Mouse (Mus musculus): ENCODE results near the gene Ubap2l. TPM values are rescaled to one million over a fixed set of nuclear protein-coding genes. Genes with fewer than 3 reads are reported as not detected.

Ubap2l gene
- polyA plus RNA-seq (2015; fragmentation: Nextera tagmentation; extraction: Ambion mirVana), result 142 and 145 TPM in 2 replicates

DNA sequence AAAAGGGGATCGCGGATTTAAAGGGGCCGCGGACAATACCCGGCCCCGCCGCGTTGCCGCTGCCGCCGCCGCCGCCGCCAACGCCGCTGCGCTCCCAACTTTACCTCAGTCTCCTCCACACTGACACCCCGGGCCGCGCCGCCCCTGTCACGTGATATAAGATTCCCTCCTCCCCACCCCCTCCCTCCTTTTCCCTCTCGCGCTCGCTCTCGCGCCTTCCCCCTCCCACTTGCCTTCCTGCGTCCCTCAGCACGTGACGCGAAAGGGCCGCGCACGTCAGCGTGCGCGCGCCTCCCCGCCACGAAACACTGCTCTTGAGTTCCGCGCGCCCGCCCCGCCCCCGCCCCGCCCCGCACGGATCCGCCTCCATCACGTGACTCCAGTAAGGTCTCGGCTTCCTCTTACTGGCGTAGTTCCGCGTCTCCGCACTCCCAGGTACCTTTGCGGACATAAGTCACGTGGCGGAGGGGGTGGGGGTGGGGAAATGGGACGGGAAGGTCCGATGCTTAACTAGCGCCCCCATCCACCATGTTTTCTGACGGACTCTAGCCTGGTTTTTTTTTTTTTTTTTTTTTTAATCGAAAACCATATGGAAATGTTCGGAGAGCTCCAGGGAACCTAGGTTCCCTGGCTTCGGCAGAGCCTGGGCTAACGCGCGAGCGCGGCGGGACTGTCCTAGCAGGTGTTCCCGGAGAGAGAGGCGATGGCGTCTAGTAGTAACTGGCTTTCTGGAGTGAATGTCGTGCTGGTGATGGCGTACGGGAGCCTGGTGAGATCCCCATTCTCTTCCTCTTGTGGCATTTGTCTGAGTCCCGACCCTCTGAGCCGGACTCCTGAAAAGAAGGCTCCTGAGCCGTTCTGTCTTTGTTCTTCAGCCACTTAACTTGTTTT is at the start of gene Ubap2l:
TSS of gene Ubap2l (minus strand) at position 278 of the 891 bp plus-strand sequence.
- peak; percentile 99 for DNase-seq (ENCODE audit: low spot score)

DNA sequence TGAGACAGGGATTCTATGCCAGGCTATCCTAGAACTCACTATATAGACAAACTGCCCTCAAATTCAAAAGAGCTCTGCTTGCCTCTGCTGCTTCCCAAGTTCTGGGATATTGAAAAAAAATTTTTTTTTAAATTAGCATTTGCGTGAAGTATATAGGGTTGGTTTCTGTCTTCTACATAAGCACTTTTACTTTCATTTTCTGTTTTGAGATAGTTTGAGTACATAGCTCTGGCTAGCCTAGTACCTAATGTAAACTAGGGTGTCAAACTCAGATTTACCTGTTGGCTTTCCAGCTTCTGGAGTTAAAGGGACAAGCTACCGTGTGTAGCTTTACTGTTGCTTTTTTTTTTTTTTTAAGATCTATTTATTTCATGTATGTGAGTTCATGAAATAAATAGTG is 49.2 kb upstream of the Ubap2l start:
- no peak for DNase-seq (ENCODE audit: low spot score)

DNA sequence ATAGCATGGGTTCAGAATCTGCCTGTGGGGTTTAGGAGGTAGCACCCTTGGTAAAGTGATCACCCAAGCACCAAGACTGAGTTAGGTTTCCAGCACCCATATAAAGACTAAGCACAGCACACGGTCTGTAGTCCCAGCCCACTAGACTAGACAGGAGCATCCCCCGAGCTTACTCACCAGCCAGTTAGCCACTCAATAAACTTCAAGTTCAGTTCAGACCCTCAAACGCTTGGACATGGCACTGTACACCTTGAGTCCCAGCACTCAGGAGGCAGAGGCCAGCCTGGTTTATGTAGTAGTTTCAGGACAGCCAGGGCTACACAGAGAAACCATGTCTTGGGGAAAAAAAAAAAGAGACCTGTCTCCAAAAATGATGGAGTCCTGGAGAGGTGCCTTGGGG is 48.6 kb upstream of the Ubap2l start:
- no peak for DNase-seq (ENCODE audit: low spot score)

DNA sequence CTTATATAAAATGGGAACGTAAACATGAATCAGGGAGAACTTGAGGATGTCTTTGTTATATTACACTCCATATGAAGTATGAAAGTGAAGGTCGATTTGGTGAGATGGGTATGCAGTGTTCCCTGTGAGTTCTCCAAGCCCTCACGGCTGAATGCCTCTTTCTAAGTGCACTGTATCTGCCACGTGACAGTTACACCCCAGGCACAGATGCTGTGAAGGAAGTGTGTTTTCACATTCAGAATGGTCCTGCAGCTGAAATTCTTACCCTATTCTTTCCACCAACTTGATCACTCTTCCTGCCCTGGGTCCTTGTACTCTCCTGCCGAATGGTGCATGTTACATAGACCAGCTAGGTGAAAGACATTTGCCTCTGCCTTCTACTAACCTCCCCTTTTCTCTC is 45.5 kb upstream of the Ubap2l start:
- DNase-seq (ENCODE audit: low spot score), result no peak

DNA sequence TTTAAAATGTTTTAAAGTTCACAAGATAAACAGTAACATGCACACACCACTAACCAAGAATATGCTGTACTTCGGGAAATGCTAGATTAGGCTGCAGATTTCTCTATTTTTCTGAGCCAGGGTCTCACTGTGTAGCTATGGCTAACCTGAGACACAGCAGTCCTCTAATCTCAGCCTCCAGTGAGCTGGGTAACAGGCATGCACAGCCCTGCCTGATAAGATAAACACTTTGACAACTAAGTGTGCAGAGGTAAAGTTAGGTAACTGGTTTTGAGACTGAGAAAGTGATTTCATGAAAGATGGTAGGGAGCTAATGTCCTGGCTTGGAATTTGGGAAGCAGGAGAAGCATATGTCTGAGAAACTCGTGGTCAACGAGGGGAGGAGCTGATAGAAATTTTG is 42.0 kb upstream of the Ubap2l start:
- no peak for DNase-seq (ENCODE audit: low spot score)

DNA sequence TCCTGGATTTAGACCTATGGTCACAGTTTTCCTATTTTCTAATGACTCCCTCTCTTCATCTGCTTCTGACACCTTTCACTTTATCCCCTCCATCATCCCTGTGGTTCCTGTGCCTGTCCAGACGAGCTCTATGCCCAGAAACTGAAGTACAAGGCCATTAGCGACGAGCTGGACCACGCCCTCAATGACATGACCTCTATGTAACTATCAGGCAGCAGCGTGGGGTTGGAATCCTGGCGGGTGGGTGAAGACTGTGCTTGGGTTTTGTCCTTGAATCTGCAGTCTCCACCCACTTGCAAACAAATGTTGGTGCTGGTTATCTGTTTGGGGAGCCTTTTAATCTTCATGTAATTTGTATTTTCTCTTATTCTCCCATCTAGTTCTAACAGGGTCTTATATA is 38.5 kb upstream of the Ubap2l start:
- no peak for DNase-seq (ENCODE audit: low spot score)

DNA sequence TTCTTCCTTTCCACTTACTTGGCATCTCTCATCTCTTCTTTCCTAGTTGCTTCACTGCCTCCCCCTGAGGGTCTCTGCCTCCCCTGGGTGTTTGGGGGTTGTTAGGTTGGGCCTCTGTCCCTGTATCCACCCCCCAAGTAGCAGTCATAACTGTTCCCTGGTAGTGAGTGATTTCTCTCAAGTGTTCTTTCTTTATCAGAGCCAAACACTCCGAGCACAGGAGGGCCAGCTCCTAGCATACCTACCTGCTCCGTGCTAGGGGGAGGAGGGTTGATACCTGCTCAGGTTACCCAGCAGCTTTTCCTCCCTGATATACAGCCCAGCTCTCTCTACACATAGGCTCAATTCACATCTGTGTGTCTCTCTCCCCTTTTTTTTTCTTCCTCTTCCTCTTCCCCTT is 36.2 kb upstream of the Ubap2l start:
- DNase-seq (ENCODE audit: low spot score), result no peak

DNA sequence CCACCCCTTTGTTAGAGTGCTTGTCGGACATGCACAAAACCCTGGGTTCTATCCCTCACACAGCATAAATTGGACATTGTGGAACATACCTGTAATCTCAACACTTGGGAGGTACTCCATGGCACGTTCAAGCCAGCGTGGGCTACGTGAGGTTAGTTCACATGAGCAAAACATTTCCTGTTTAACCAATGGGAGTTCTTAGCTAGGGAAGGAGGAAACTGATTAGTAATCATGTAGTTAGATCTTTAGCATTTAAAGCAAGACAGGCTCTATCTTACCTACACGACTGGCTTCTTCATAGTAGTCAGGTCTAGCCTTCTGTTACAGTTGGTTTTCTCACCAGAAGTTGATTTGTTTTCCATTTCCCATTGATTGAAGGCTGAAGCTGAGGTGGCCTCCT is 33.6 kb upstream of the Ubap2l start:
- DNase-seq (ENCODE audit: low spot score), result no peak

DNA sequence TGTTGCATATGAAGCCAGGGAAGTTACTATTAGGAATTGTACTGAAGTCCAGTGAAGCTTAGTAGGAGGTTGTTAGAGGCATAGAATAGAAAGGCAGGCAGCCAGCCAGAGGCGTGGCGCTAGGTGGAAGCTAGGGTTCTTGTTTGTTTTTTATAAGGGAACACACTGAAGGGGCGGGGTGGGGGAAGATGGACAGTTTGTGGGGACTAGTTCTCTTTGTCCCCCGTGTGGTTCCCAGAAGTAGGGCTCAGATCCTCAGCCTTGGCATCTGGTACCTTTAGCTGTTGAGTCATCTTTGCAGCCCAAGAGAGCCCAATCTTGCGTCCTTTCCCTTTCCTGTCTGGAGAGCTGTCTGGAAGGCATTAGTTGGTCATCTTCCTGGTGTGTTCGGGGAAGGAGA is 32.9 kb upstream of the Ubap2l start:
- DNase-seq (ENCODE audit: low spot score), result no peak

DNA sequence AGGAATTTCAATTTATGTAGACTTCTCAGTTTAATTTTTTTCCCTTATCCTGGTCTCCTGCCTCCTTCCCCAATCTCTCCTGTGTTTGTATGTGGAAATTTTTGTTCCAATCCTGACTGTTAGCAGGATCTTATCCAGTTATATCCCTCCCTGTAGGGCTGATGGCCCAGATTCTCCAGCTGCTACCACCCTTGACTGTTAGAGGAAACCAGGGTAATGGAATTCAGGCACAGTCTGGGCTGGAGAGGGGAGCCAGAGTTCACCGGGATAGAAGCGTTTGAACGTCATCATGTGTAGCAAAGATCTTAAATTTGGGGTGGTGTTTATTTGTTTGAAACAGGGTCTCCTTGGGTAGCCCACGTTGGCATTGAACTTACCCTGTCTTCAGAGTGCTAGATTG is 32.4 kb upstream of the Ubap2l start:
- DNase-seq (ENCODE audit: low spot score), result no peak

DNA sequence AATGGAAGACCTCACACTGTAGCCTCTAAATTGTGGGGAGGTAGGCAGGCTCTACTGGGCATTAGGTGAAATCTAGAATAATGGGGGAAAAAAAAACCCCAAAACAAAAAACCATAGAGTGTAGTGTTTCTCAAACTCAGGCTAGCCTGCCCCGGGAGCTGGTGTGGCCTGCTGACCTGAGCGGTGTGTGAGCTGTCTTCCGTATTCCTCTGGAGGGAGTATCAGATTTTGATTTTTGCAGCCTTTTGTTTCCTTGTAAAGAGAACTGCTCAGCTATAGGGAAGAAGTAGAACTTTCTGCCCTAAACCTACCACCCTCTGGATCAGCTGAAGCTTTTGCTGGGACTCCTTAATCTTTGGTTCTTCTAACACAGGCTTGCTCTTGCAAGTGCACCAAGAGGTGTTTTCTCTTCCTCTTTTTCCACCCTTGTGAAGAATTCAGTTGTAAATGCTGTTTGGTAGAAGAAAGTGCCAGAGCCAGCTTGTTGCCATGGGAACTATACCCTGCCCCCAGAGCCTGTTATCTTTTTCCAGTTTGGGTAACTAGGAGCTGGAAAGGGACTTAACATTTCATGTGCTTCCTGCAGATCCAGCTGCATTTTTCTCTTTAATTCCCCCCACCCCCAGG is 31.4 kb upstream of the Ubap2l start:
- no peak for DNase-seq (ENCODE audit: low spot score)

DNA sequence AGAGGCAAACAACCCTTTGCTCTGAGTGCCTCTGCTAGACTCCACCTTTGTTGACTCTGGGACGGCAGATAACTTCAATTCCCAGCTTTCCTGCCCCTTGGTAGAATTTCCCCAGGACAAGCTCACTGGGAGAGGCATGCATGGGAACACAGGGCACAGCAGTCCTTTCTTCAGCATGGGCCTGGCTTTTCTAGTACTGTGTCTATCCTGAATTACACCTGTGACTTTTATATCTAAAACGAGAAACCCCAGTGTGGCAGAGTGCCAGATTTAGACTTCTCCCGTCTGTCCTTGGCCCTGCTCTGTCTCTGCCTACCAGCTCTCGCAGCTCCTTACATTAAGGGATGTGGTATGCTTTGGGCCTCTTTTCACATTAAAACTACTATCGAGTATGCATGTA is 30.6 kb upstream of the Ubap2l start:
- DNase-seq (ENCODE audit: low spot score), result no peak

DNA sequence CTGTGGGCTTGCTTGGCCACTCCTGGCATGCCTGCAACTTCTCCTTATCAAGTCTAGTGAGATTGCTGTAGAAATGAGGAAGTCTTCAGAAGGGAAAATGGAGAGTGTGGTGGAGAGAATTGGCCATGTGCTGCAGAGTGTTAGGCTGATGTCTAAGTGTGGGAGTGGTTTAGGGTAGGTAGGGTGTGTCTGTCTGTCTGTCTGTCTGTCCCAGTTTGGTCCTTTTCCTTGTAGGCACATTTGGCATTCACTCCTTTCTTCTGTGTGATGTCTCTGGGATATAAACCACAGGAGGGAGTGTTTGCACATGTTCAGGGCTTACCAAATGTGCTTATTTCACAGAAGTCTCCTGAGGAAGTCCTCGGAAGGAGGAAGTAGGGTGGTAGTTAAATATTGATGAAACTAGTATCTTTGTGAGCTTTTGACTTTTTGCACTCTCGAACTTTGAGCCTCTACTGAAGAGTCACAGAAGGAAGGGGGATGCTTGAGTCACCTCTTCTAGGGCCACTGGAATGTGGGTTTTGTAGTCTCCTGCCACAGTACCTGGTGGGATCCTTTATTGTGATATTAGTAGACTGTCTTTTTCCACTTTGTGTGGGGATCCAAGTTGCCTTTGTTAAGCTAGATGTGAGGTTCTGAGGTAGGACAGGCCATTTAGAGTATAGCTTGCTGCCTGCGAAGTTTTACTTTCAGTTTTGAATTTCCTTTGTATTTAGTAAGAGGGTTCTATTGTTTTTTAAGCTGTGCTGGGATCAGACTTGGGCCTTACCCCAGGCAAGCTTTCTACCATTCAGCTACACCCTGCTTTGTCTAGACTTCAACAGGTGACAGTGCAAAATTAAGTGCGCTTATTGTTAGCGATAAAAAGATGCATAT is 29.2 kb upstream of the Ubap2l start:
- DNase-seq (ENCODE audit: low spot score), result peak; percentile 21

DNA sequence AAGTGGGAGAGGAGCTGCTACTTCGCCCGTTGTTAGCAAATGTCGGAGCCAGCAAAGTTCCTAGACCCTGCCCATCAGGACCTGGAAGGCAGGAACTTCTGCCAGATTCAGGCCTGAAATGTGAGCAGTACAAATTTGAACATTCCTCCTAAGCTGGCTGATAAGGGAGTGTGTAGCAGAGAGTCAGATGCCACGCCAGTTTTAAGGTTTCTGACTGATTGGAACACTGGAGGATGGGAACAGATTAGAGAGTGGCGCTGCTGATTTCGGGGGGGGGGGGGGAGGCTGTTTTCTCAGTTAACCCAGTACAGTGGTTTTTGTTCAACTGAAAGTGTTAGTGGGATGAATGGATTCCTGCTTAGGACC is 28.1 kb upstream of the Ubap2l start:
- DNase-seq (ENCODE audit: low spot score), result no peak

DNA sequence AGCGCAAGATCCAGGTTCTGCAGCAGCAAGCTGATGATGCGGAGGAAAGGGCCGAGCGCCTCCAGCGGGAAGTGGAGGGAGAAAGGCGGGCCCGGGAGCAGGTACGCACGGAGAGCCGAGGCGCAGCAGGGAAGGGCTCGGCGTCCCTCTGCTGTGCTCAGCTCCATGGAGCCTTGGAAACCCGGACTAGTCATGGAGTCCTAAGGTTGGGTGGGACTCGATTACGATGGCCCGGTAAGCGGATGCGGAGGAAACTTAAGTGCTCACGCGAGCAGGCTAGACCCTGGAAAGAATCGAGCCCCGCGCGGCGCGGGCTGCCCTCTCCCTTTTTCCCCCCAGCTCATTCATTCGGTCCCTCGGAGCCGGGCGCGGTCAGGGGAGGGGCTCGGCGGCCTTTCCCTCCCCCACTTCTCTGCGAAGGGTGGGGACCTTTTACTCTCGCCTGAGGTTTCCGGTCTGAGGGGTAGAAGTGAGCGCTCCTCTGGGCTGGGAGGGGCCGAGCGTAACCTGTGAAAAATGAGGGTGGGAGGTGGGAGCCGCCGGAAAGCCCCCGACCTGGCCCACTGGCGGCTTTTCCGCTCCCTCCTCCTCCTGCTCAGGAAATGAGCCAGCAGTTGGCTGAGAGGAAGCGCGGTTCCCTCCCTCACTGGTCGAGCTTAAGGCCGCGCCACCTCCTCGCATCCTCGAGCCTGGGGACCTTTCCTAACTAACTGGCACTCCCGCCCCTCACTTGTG is 27.5 kb upstream of the Ubap2l start:
- DNase-seq (ENCODE audit: low spot score), result peak; percentile 89

DNA sequence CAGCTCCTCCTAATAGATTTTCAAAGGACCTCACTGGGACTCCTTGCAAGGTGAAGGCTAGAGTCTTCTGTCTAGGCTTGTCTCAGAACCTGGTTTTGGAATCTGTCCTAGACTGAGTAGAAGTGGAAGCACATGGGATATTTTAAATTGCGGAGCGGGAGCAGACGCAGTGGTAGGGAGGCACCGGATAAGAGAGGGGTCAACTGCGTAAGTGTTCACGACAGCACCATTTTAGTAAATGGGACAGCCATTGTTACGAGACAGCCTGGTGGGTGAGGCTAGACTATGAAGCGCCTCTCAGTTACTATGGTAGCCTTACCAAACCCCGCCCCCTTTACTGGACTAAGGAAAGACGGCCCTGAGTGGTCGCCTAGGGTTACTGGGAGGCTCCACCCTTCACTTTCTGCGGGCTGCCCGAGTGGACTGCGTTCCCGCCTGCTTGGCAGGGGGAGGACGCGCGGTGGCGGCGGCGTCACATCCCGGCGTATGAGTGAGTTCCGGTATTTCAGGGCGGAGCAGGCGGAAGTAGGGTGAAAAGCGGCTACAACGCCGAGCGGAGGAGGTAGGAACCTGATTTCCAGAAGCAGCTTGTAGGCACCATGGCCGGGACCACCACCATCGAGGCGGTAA is 26.8 kb upstream of the Ubap2l start:
- peak; percentile 90 for DNase-seq (ENCODE audit: low spot score)

DNA sequence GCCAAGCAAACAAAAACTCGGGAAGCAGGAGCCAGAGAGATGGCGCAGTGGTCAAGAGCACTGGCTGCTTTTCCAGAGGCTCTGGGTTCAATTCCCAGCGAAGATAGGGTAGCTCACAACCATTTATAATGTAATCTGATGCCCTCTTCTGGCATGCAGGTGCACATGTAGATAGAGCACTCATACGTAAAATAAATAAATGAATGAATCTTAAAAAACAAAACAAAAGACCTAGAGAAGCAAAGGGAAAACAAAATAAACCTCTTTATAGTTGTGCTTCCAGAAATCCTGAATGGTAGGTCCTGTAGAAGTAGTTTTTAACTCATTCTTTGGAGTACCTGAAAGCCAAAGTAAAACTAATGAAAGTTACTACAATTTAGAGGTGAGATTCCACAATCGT is 25.8 kb upstream of the Ubap2l start:
- no peak for DNase-seq (ENCODE audit: low spot score)

DNA sequence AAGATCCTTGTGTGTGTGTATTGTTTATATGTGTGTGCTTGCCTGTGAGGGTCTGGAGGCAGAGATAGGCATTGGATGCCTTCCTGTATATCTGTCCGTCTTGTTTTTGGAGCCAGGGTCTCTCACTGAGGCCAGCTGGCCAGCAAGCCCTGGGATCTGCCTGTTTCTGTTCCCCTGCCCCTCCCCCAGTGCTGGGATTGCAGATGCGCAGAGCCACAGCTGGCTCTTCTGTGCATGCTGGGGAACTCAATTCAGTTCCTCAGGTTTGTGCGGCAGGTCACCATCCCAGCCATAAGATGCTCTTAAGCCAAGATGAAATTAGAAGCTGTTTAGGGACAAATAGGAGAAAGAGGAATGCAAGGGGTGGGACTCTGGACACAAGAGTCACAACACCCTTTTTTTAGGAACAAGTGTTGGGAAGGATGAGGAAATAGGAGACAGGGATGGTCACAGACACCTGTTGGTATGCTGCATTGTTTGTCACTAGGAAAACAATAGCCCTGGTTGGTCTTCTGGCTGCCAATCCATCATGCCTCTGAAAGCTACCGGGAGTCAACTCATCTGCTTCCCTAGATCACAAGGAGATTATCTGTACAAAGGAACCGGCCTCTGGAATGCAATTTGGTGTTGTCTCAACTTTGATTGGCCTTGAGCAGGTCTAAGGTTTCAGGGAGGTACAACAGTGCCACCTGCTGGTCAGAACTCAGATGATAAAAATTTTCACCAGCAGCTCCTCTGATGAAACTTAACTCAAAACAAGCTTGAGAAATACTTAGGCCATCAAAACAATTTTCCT is 24.7 kb upstream of the Ubap2l start:
- DNase-seq (ENCODE audit: low spot score), result peak; percentile 84

DNA sequence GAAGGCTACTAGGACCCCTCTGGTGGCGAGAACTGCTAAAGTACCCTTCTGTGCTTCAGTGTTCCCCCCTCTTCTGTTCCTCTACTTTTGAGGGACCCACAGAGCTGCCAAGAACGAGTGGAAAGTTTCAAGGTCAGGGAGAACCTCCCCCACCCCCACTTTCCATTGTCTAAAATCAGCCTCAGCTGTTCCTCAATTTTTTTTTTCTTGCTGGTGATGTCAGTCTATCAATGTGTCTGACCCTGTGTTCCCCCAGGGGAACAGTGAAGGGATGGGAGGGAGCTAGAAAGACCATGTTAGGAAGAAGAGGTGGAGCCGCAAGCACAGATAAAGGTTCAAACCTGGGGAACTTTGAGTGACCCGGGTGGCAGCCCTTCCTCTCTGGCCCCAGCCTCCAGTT is 19.9 kb upstream of the Ubap2l start, which contains the start of gene Tpm3:
TSS of gene Tpm3 (plus strand) at position 356 of the 400 bp plus-strand sequence.
- DNase-seq (ENCODE audit: low spot score), result no peak

DNA sequence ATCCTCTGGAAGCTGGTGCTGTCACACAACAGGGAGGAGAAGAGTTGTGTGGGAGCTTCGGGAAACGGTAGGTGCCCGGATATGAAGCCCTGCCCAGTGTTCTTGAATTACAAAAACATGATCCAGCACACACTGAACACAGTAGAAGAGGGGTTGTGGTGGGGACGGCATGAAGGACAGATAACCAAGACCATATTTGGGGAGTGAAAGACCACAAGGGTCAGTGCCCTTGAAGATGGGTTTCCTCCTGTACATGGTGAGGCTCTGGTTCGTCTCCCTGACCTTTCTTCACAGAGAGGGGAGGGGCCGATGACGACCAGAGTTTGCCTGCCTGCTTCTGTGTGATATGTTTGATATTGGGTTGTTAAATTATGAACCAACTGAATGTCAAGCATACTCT is 17.3 kb upstream of the Ubap2l start:
- no peak for DNase-seq (ENCODE audit: low spot score)

Data from thymus, postnatal 0 days (tissue).